Mouse (Mus musculus) large intestine, adult 2 months (tissue): Measurements from ENCODE around the gene Prl3d1. TPM values are rescaled to one million over a fixed set of nuclear protein-coding genes. Genes with fewer than 3 reads are reported as not detected.
"Not testable (repeated sequence)": the region's sequence is repeated elsewhere in the genome, so short reads cannot be mapped to it uniquely, and the experiment has no call there.

Source experiments
- DNase-seq: peaks from one replicate; pipeline ENCODE4 v3.0.0-alpha.2; 2012; ENCODE audit warnings: low read depth, low spot score
- WGBS: fragments of 180-500 bp; shearing (Covaris S2); methylation state at CpG from one replicate; pipeline ENCODE4 v1.1.7; 2018; 5-methylcytosine and 5-hydroxymethylcytosine counted together
- polyA plus RNA-seq: library from polyadenylated mRNA; depleted of rRNA; stranded (reverse); fragments of >200 nt; gene quantifications from 2 replicates; pipeline ENCODE4 v1.2.3, GENCODE M21; 2012; rRNA removed

Prl3d1 gene
- polyA plus RNA-seq: not detected in 2 replicates

DNA sequence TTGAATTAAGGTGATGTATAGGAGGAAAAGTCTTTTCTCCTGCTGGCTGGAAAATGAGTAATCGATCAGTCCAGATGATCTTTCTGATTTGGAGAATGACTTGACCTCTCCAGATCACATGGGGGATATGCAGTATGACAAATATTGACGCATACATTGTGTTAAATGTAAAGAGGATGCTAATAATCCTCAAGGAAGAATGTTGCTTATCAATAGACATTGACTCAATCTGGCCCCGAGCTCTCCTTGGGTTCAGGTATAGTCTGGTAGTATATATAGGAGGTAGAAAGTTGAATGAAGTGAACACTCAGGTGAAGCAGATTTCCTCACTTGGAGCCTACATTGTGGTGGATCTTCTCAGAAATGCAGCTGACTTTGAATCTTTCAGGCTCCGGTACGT, at the start of gene Prl3d1:
Gene Prl3d1, plus strand, starts transcription at position 301 of the 400 bp plus-strand sequence.
- not testable (repeated sequence) for DNase-seq
- WGBS: 85% methylated on average over 5 of the region's 5 CpGs

DNA sequence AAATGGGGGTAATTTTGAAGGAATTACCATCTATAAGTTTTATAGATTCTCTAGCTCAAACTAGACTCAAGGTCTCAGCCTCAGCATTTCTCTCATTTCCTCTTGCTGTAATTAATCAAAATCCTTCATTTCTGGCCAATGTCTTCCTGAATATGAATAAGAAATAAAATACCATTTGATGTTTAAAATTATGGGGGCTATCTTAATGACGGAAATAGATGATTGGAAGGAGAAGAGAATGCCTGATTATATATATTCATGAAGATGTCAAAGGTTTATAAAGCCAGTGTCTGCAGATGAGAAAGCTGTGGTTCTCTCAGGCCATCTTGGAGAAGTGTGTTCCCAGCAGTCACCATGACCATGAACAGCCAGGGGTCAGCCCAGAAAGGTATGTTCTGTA, 36.7 kb upstream of the Prl3d1 start, which contains the start of gene Prl:
Gene Prl, plus strand, starts transcription at position 301 of the 400 bp plus-strand sequence.
- no peak for DNase-seq
- 84% methylated on average over 1 of the region's 1 CpGs for WGBS

DNA sequence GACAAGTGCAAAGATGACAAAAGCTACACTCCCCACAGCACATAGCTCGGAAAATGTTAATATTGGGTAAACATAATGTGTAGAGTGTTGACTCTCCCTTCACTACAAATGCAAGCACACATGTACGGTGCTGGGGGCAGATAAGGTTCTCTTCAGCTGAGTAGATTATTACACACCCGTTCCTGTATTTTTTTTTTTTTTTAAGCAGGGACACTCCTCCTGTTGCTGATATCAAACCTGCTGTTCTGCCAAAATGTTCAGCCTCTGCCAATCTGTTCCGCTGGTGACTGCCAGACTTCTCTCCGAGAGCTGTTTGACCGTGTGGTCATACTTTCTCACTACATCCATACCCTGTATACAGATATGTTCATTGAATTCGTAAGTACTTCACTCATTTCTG, 34.8 kb upstream of the Prl3d1 start:
- no peak for DNase-seq
- WGBS: 74% methylated on average over 7 of the region's 7 CpGs

DNA sequence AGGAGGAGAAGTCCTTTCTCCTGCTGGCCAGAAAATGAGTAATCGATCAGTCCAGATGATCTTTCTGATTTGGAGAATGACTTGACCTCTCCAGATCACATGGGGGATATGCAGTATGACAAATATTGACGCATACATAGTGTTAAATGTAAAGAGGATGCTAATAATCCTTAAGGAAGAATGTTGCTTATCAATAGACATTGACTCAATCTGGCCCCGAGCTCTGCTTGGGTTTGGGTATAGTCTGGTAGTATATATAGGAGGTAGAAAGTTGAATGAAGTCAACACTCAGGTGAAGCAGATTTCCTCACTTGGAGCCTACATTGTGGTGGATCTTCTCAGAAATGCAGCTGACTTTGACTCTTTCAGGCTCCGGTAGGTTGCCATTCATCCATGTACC, 27.4 kb downstream of the Prl3d1 start, which contains the start of gene Prl3d2:
Gene Prl3d2, plus strand, starts transcription at position 301 of the 400 bp plus-strand sequence.
- not testable (repeated sequence) for DNase-seq
- WGBS: 82% methylated on average over 4 of the region's 4 CpGs

DNA sequence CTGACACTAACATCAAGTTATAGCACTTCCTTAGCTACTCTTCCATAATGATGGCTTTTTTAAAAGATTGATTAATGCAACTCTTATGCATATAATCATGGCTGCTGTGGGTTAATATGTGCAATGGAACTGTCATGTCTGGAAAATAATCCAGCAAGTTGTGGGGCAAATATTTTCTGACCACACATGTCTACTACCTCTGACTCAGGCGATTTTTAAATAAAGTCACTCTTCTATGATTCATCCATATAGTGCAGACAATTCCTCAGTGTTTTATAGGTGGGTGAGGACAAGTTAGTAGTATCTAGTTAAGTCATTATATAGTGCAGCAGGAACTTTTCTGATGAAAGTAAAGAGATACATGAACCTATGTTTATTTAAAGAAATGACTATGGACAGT, 54.3 kb downstream of the Prl3d1 start:
- 51% methylated on average over 1 of the region's 1 CpGs for WGBS
- no peak for DNase-seq

Other genes starting within 250 kb of the Prl3d1 start
- gene Prl, start 36.6 kb upstream of the Prl3d1 start, polyA plus RNA-seq: not detected in 2 replicates
- not detected in 2 replicates for gene Prl3d2, start 27.5 kb downstream of the Prl3d1 start, polyA plus RNA-seq
- gene Prl3d3, start 62.6 kb downstream of the Prl3d1 start, polyA plus RNA-seq: not detected in 2 replicates
- gene Prl3c1, start 102.5 kb downstream of the Prl3d1 start, polyA plus RNA-seq: not detected in 2 replicates
- not detected in 2 replicates for gene Prl3b1, start 147.7 kb downstream of the Prl3d1 start, polyA plus RNA-seq
- not detected in 2 replicates for gene Prl3a1, start 165.2 kb downstream of the Prl3d1 start, polyA plus RNA-seq
- not detected in 2 replicates for gene Prl6a1, start 218.4 kb downstream of the Prl3d1 start, polyA plus RNA-seq